Mouse (Mus musculus) heart, embryonic 12.5 days (tissue): ENCODE measurements around the gene Pik3r6. TPM values are rescaled to one million over a fixed set of nuclear protein-coding genes. Genes with fewer than 3 reads are reported as not detected.

Source experiments
- ATAC-seq: fragments of 200-750 bp; cut with Nextera tagmentation; 2 replicates; pipeline ENCODE4 v1.8.0; 2017; ENCODE audit warnings: moderate TSS enrichment, moderate library complexity; ENCODE audit not compliant: insufficient number of reproducible peaks, low FRiP score
- H3K27ac ChIP-seq: fragments of 300-500 bp; sonication (generic); 2 replicates; pipeline ENCODE4 v1.5.1; 2016; ENCODE audit warnings: mild to moderate bottlenecking, moderate library complexity; ENCODE audit not compliant: poor library complexity, severe bottlenecking
- H3K27me3 ChIP-seq: fragments of 300-500 bp; sonication (generic); replicated peaks from 2 replicates; pipeline ENCODE4 v1.6.1; 2016; ENCODE audit warnings: mild to moderate bottlenecking, moderate library complexity
- H3K36me3 ChIP-seq: fragments of 300-500 bp; sonication (generic); 2 replicates; pipeline ENCODE4 v1.6.1; 2016; ENCODE audit warnings: mild to moderate bottlenecking, moderate library complexity
- H3K4me1 ChIP-seq: fragments of 300-500 bp; sonication (generic); replicated peaks from 2 replicates; pipeline ENCODE4 v1.6.1; 2016; ENCODE audit warnings: mild to moderate bottlenecking
- H3K4me2 ChIP-seq: fragments of 300-500 bp; sonication (generic); 2 replicates; pipeline ENCODE4 v1.6.1; 2016; ENCODE audit warnings: mild to moderate bottlenecking, moderate library complexity
- H3K4me3 ChIP-seq: fragments of 300-500 bp; sonication (generic); 2 replicates; pipeline ENCODE4 v1.5.1; 2016; ENCODE audit warnings: mild to moderate bottlenecking
- H3K9ac ChIP-seq: fragments of 300-500 bp; sonication (generic); 2 replicates; pipeline ENCODE4 v1.6.1; 2016; ENCODE audit warnings: mild to moderate bottlenecking, moderate library complexity
- H3K9me3 ChIP-seq: fragments of 300-500 bp; sonication (generic); replicated peaks from 2 replicates; pipeline ENCODE4 v1.6.1; 2016; ENCODE audit warnings: mild to moderate bottlenecking, moderate library complexity
- WGBS: fragments of 180-500 bp; shearing (Covaris S2); methylation state at CpG from one replicate; pipeline ENCODE4 v1.1.7; 2016; 5-methylcytosine and 5-hydroxymethylcytosine counted together
- polyA plus RNA-seq: library from polyadenylated mRNA; unstranded; fragments of >200 nt; fragmentation: Nextera tagmentation; extraction: Ambion mirVana; gene quantifications from 2 replicates; pipeline ENCODE4 v1.2.1, GENCODE M21; 2016

Pik3r6 gene
- polyA plus RNA-seq, 1 experiment from 2014 or later, result 2.1 TPM

DNA sequence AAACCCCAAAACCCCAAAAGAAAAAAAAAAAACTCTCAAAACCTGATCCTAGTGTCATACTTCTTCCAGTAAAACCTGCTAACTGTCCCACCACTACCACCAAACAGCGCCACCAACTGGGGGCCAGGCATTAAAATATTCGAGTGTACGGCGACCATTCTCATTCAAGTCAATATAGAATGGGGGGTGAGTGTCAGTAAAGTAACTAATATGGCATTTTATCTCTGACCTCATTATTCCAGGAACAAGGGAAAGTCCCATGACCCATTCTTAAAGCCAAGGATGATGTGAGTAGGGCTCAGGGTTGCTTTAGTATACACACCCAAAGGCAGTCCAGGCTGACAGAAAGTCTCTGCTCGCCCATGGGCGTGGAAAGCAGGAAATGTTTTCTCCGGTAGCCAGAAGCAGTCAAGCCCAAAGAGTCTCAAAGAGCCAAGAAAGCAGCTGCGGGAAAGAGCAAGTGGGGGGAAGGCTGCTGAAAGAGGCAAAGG lies 51.2 kb downstream of the Pik3r6 start:
- H3K9me3 ChIP-seq, result no peaks in the 10 kb centered on the region

DNA sequence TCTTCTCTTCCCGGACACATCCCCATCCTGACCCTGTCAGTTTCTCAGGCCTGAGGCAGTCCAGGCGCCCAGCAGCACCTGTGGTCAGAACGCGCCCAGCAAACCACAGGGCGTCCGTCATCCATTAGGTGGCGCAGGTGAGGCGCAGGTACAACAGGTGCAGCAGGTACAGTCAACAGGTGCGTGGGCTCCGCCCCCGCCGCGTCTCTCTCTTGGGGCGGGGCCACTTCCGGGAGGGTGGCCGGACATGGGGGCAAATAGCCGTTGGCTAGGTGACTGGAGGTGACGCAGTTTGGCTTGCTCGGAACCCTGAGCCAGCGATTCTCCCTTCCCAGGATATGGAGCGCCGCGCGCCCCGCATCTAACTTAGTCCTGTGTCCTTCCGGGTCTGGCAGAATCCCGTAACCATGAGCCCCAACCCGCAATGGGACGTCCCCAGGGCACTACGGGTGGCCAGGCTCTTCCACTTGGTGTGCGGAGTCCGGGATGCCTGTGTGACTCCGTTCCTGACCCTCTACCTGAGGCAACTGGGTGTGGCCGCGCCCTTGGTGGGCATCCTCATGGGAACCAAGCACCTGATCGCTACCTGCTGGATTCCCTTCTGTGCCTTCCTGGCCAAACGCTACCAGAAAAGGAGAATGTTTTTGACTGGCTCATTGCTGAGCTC lies 53.2 kb downstream of the Pik3r6 start, which contains the start of gene Mfsd6l:
Mfsd6l (plus strand) TSS at position 269 of the 667 bp plus-strand sequence.
- no peak within 1 kb of the TSS for H3K27ac ChIP-seq
- peak; percentile 18; the same call in 1 of the 2 replicates for ATAC-seq
- H3K9ac ChIP-seq, result no peak within 1 kb of the TSS

More for the DNA sequence above, 51.2 kb downstream of the Pik3r6 start:
- Histone ChIP-seq H3K9ac (no peak overlapping the region), H3K4me3 (no peak overlapping the region), H3K27ac (no peak overlapping the region), H3K4me2 (no peak overlapping the region), H3K36me3 (no peaks in the 10 kb centered on the region), H3K27me3 (peaks cover 26% of the 10 kb centered on the region), H3K4me1 (peaks cover 7% of the 10 kb centered on the region)
- ATAC-seq, result no peak
- whole genome bisulfite sequencing, result 30% methylated on average over 8 of the region's 8 CpGs

DNA sequence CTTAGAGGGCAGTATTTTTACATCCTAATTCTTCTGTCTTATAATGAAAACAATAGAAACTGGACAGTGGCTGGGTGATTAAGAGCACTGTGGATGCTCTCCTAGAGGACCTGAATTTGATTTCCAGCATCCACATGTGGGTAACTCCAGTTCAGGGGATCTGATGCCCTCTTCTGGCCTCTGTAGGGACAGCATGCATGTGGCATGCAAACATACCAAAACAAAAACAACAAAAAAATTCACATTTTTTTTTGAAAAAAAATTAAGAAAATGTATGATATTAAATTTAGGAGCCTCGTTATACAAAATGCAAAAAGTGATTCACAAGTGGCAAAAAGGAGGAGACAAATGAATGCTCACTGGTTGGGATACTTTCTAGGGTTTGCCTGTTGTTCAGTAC lies 56.7 kb downstream of the Pik3r6 start:
- Histone ChIP-seq H3K36me3 (no peaks in the 10 kb centered on the region), H3K4me2 (no peak overlapping the region), H3K4me3 (no peak overlapping the region), H3K9me3 (no peaks in the 10 kb centered on the region), H3K9ac (no peak overlapping the region), H3K27me3 (peaks cover 31% of the 10 kb centered on the region), H3K4me1 (peaks cover 5% of the 10 kb centered on the region), H3K27ac (no peak overlapping the region)
- no peak for ATAC-seq
- 39% methylated on average over 1 of the region's 1 CpGs for WGBS

More for the DNA sequence above, 53.2 kb downstream of the Pik3r6 start, which contains the start of gene Mfsd6l:
- H3K36me3 ChIP-seq, result no peaks in the 10 kb centered on the region
- no peaks in the 10 kb centered on the region for H3K9me3 ChIP-seq
- H3K27me3 ChIP-seq, result peaks cover 26% of the 10 kb centered on the region
- H3K4me3 ChIP-seq, result peak within 1 kb of the TSS; percentile 28
- H3K4me1 ChIP-seq, result peaks cover 7% of the 10 kb centered on the region
- 11% methylated on average over 37 of the region's 37 CpGs for WGBS
- peak within 1 kb of the TSS; percentile 66 for H3K4me2 ChIP-seq

DNA sequence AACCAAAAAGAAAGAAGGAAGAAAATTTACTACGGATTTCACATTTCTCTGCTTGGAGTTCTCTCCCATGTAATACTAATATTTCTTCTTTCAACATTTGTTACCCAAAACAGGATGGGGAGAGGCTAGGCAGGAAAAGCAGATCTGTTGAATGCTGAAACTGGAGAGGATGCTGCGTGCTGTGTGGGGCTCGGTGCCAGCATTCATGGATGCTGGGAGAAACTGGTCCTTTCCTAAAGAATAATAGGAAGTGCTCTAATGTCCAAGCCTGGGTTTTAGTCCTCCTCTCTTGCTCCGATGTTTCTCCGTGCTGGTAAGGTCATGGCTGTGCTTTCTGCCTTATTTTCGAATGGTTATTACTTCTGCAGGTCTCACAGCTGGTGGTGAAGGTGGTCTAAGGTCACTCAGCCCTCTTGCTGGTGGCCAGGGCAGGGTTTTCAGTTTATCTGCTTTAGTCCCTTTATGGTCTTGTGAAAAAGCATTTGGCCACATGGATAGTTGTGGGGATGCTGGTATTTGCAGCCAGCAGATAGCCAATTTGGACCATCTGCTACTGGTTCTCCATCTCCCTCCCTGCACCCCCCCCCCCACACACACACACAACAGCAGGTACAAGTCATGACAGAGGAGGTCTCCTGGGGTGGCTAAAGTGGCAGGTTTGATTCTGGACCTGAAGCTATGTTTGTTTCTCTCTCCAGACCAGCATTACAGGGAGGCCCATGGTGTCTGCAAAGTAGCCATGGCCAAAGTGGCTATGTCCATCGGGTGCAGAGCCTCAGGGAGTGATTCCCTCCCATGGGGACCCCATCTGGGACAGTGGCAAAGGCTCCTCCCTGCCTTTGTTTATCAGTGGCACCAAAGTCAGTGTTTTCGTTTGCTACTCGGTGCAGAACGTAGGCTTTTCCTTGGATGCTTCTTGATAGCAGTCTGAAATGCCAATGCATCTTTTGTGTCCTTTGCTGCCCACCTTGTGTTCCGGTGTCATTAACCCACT lies 59.4 kb downstream of the Pik3r6 start:
- no peaks in the 10 kb centered on the region for H3K9me3 ChIP-seq
- H3K4me1 ChIP-seq, result no peaks in the 10 kb centered on the region
- no peak overlapping the region for H3K4me3 ChIP-seq
- H3K36me3 ChIP-seq, result no peaks in the 10 kb centered on the region
- ATAC-seq, result no peak
- no peak overlapping the region for H3K4me2 ChIP-seq
- WGBS, result 69% methylated on average over 11 of the region's 11 CpGs
- no peak overlapping the region for H3K27ac ChIP-seq
- no peak overlapping the region for H3K9ac ChIP-seq
- H3K27me3 ChIP-seq, result peaks cover 14% of the 10 kb centered on the region

DNA sequence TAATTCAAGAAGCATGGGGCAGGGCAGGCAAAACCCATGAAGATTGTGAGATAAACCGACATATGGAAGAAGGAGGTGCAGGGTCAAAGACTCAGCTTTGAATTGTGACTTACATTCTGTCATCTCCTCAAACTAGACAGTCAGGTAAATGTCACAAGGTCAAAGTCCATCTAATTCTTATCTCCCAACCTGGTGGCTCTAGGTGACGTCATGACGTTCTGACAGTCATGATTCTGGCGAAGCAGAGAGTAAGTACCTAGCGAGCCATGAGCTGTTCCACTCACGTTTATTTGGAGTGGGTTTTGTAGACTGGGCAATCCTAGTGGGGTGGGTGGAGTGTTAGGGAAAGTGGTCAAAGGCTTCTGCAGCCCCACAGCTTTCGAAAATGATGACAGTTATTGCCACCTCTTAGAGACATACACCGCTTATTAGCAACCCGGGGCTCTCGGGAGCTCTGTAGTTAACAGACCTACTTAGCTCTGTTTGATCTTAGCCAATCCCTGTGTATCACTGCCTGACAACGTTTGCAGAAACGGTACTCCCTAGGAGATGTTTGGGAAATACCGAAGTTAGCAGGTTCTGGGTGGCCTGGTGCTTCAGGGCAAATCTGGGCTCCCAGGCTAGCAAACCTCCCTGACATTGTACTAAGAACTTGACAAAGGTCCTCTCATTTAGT lies 61.7 kb downstream of the Pik3r6 start:
- WGBS, result 69% methylated on average over 13 of the region's 13 CpGs
- Histone ChIP-seq H3K4me1 (no peaks in the 10 kb centered on the region), H3K9me3 (no peaks in the 10 kb centered on the region), H3K4me2 (no peak overlapping the region), H3K9ac (no peak overlapping the region), H3K36me3 (no peaks in the 10 kb centered on the region), H3K4me3 (no peak overlapping the region), H3K27ac (no peak overlapping the region), H3K27me3 (peaks cover 11% of the 10 kb centered on the region; the same call in 1 of the 2 replicates)
- no peak for ATAC-seq

DNA sequence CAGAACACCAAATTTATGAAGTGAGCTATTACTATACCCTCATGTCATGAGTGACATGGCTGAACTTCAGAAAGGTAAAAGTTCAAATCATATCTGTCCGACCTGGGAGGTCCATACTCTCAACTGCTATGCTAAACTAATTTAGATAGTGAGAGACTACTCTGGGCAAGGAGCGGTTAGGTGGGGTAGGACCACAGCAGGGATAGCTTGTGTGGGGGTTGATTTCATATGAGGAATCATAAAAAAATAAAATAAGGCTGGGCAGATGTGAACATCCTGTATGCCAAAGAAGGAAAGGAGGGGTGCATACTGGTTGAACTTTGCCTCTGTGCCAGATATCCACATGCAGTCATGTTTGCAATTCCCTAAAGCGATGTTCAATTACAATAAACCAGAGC lies 62.2 kb downstream of the Pik3r6 start:
- no peaks in the 10 kb centered on the region for H3K9me3 ChIP-seq

DNA sequence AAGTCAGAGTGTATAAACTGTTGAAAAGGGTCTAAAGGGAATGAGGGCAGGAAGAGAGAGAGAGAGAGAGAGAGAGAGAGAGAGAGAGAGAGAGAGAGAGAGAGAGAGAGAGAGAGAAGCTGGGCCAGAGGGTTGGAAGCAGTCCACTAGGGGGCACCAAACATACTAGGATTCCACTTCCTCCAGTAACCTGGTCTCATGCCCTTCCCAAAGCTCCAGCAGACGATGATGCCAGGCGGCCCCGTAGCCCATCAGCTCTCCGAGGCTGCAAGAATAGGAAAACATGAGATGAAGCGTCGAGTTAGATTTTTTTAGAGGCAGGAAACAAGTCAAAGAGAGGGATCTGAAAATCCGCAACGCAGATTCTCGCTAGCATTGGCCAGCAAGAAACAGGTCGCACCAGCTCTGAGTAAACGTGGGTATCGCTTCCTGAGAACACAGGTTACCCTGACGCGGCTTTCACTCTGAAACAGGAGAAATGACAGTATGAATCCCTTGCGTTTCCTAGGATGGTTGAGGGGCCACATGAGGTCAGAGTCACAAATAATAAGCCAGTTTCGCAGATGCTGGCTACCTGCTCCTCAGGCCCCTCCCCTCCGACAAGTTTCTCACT lies 63.7 kb downstream of the Pik3r6 start:
- Histone ChIP-seq H3K9me3 (no peaks in the 10 kb centered on the region), H3K27me3 (peaks cover 11% of the 10 kb centered on the region; the same call in 1 of the 2 replicates), H3K4me1 (no peaks in the 10 kb centered on the region), H3K4me2 (peak overlapping the region; percentile 65), H3K27ac (no peak overlapping the region), H3K9ac (peak overlapping the region; percentile 15; the same call in 1 of the 2 replicates), H3K4me3 (peak overlapping the region; percentile 27), H3K36me3 (no peaks in the 10 kb centered on the region)
- 0 out of 2 replicates have a peak, but pooled peaks have one; percentile 36 for ATAC-seq
- 24% methylated on average over 17 of the region's 17 CpGs for WGBS

More for the DNA sequence above, 62.2 kb downstream of the Pik3r6 start:
- Histone ChIP-seq H3K27ac (no peak overlapping the region), H3K9ac (no peak overlapping the region), H3K36me3 (no peaks in the 10 kb centered on the region), H3K27me3 (peaks cover 11% of the 10 kb centered on the region; the same call in 1 of the 2 replicates), H3K4me3 (no peak overlapping the region), H3K4me1 (no peaks in the 10 kb centered on the region), H3K4me2 (no peak overlapping the region)
- ATAC-seq, result no peak
- WGBS, result 67% methylated on average over 3 of the region's 3 CpGs

DNA sequence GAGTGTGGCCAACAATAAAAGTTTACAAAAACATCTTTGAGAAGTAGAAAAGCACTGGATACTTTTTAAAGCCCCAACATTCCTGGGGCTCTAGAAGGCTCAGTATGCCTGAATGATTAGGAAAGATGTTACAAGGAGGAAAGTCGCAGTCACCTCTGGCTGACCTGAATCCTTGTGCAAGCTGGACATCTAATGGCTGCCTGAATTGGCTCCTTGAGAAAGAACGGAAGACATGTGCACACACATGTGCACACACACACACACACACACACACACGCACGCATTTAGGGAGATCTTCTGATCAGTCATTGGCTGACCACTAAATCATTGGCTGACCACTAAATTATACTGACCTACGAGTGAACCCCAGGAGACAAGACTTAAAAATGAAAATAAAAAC lies 68.0 kb downstream of the Pik3r6 start:
- Histone ChIP-seq H3K4me3 (no peak overlapping the region), H3K9ac (no peak overlapping the region), H3K9me3 (no peaks in the 10 kb centered on the region), H3K27ac (no peak overlapping the region), H3K4me2 (no peak overlapping the region), H3K36me3 (no peaks in the 10 kb centered on the region), H3K4me1 (no peaks in the 10 kb centered on the region), H3K27me3 (peaks cover 6% of the 10 kb centered on the region; the same call in 1 of the 2 replicates)
- ATAC-seq, result no peak
- WGBS, result 79% methylated on average over 5 of the region's 5 CpGs

DNA sequence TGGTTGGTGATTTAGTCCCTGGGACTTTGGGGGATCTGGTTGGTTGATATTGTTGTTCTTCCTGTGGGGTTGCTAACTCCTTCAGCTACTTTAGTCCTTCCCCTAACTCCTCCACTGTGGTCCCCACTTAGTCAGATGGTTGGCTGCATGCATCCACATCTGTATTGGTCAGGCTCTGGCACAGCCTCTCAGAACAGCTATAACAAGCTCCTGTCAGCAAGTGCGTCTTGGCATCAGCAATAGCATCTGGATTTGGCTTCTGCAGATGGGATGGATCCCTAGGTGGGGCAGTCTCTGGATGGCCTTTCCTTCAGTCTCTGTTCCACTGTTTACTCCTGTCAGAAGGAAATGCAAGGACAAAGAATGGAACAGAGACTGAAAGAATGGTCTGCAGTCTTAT lies 74.3 kb downstream of the Pik3r6 start:
- WGBS, result 74% methylated on average over 1 of the region's 1 CpGs
- ATAC-seq, result no peak
- no peaks in the 10 kb centered on the region for H3K27me3 ChIP-seq
- no peak overlapping the region for H3K4me3 ChIP-seq
- H3K27ac ChIP-seq, result no peak overlapping the region
- no peak overlapping the region for H3K4me2 ChIP-seq
- no peaks in the 10 kb centered on the region for H3K36me3 ChIP-seq
- H3K4me1 ChIP-seq, result peaks cover 4% of the 10 kb centered on the region; the same call in 1 of the 2 replicates
- H3K9ac ChIP-seq, result no peak overlapping the region
- no peaks in the 10 kb centered on the region for H3K9me3 ChIP-seq

DNA sequence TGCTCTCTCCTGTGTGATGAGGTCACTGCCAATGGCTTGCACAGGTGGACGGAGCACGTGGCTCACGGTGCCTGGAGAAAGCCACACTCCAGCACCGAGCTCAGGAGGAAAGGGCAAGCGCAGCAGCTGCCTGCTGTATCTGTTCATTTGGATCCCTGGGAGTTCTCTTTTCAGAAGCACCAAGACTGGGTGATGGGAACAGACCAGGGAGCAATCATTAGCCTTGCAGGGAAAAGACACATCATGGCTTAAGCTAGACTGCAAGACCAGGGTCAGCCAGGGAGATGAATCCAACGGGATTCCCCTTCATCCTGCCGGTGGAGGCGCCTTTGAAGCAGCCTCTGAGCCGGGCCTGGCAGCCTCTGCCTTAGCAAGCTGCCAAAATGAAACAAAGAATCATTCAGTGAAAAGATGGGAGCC lies 76.7 kb downstream of the Pik3r6 start:
- Histone ChIP-seq H3K4me2 (no peak overlapping the region), H3K4me3 (no peak overlapping the region), H3K4me1 (peaks cover 4% of the 10 kb centered on the region; the same call in 1 of the 2 replicates), H3K27ac (no peak overlapping the region), H3K27me3 (no peaks in the 10 kb centered on the region), H3K9ac (no peak overlapping the region), H3K36me3 (no peaks in the 10 kb centered on the region), H3K9me3 (no peaks in the 10 kb centered on the region)
- 32% methylated on average over 9 of the region's 9 CpGs for WGBS
- ATAC-seq, result no peak
